Mouse (Mus musculus): ENCODE results near the gene Gm21985.

The Gm21985 gene

GRCm38 (mm10) chr2:112266242-112266592, at the start of gene Gm21985:
Gm21985 (plus strand) TSS chr2:112266314.
- DNase-seq (ENCODE audit: low spot score), result no peak

- no peak for DNase-seq (ENCODE audit: low spot score)
These were observed 48.5 kb upstream of the Gm21985 start for GRCm38 (mm10) chr2:112217614-112218013.

- no peak for DNase-seq (ENCODE audit: low spot score)
These were observed 45.2 kb upstream of the Gm21985 start for GRCm38 (mm10) chr2:112220880-112221279.

GRCm38 (mm10) chr2:112222607-112223006, 43.5 kb upstream of the Gm21985 start:
- no peak for DNase-seq (ENCODE audit: low spot score)

- no peak for DNase-seq (ENCODE audit: low spot score)
These were observed 41.8 kb upstream of the Gm21985 start for GRCm38 (mm10) chr2:112224356-112224755.

- DNase-seq (ENCODE audit: low spot score), result no peak
These were observed 33.5 kb upstream of the Gm21985 start for GRCm38 (mm10) chr2:112232623-112233022.

GRCm38 (mm10) chr2:112236620-112237019, 29.5 kb upstream of the Gm21985 start:
- no peak for DNase-seq (ENCODE audit: low spot score)

GRCm38 (mm10) chr2:112238006-112238405, 28.1 kb upstream of the Gm21985 start:
- DNase-seq (ENCODE audit: low spot score), result no peak

GRCm38 (mm10) chr2:112239212-112239934, 26.7 kb upstream of the Gm21985 start, which contains the start of gene Lpcat4:
Lpcat4 (plus strand) TSS chr2:112239468.
- DNase-seq (ENCODE audit: low spot score), result peak; percentile 83

GRCm38 (mm10) chr2:112239935-112240721, 26.0 kb upstream of the Gm21985 start:
- no peak for DNase-seq (ENCODE audit: low spot score)

- DNase-seq (ENCODE audit: low spot score), result no peak
These were observed 24.3 kb upstream of the Gm21985 start for GRCm38 (mm10) chr2:112241787-112242186.

GRCm38 (mm10) chr2:112245307-112245706, 20.8 kb upstream of the Gm21985 start:
- no peak for DNase-seq (ENCODE audit: low spot score)

GRCm38 (mm10) chr2:112246193-112246592, 19.9 kb upstream of the Gm21985 start:
- DNase-seq (ENCODE audit: low spot score), result no peak

GRCm38 (mm10) chr2:112247323-112247722, 18.8 kb upstream of the Gm21985 start:
- DNase-seq (ENCODE audit: low spot score), result no peak

- no peak for DNase-seq (ENCODE audit: low spot score)
These were observed 16.2 kb upstream of the Gm21985 start for GRCm38 (mm10) chr2:112249780-112250453.

GRCm38 (mm10) chr2:112254675-112255515, 11.2 kb upstream of the Gm21985 start:
- no peak for DNase-seq (ENCODE audit: low spot score)

- no peak for DNase-seq (ENCODE audit: low spot score)
These were observed 6.7 kb upstream of the Gm21985 start, which contains the start of gene Nutm1 for GRCm38 (mm10) chr2:112259241-112259962. Nutm1 (minus strand) TSS chr2:112259291.

GRCm38 (mm10) chr2:112261748-112262653, 4.1 kb upstream of the Gm21985 start, which contains the start of gene Nop10:
Nop10 (plus strand) TSS chr2:112261926.
- DNase-seq (ENCODE audit: low spot score), result peak; percentile 88

- DNase-seq (ENCODE audit: low spot score), result no peak
These were observed 3.3 kb upstream of the Gm21985 start for GRCm38 (mm10) chr2:112262779-112263295.

- DNase-seq (ENCODE audit: low spot score), result no peak
These were observed 1.8 kb upstream of the Gm21985 start for GRCm38 (mm10) chr2:112264364-112264763.
